Mouse (Mus musculus) left cerebral cortex, adult 8-10 months (tissue): ENCODE measurements around the gene Atg13. TPM values are rescaled to one million over a fixed set of nuclear protein-coding genes. Genes with fewer than 3 reads are reported as not detected.
"Not testable (repeated sequence)": the region's sequence is repeated elsewhere in the genome, so short reads cannot be mapped to it uniquely, and the experiment has no call there.

Experiments
- DNase-seq, 2 experiments: peaks; one replicate each; pipeline ENCODE4 v3.0.0; 2022; ENCODE audit warnings: low spot score in 2 of 2
- total RNA-seq, 4 experiments: library from RNA; stranded (reverse); gene quantifications; 2 replicates each; pipeline ENCODE4 v1.2.4; 2022

The Atg13 gene
- 10 to 100 TPM; 76.1 to 90.9 (median 83.8) TPM for total RNA-seq

GRCm38 (mm10) chr2:91710272-91711234 lies at the start of gene Atg13, which contains the start of gene Harbi1:
TSS of gene Atg13 (minus strand) at chr2:91710576.
TSS of gene Harbi1 (plus strand) at chr2:91710852.
- DNase-seq: peak; percentile 76 to 89

GRCm38 (mm10) chr2:91749811-91750261 lies 39.5 kb upstream of the Atg13 start:
- no peak for DNase-seq

- no peak for DNase-seq
Measured at GRCm38 (mm10) chr2:91744686-91745085, 34.3 kb upstream of the Atg13 start.

GRCm38 (mm10) chr2:91739586-91739985 lies 29.2 kb upstream of the Atg13 start:
- DNase-seq: no peak

GRCm38 (mm10) chr2:91735221-91735620 lies 24.8 kb upstream of the Atg13 start:
- no peak for DNase-seq

- DNase-seq: peak; percentile 74 to 82
Measured at GRCm38 (mm10) chr2:91729971-91730821, 19.8 kb upstream of the Atg13 start, which contains the start of gene Ambra1. TSS of gene Ambra1 (plus strand) at chr2:91730134.

- no peak for DNase-seq
Measured at GRCm38 (mm10) chr2:91729571-91729970, 19.2 kb upstream of the Atg13 start.

GRCm38 (mm10) chr2:91727011-91727410 lies 16.6 kb upstream of the Atg13 start:
- DNase-seq: no peak

- DNase-seq: not testable (repeated sequence)
Measured at GRCm38 (mm10) chr2:91725476-91725875, 15.1 kb upstream of the Atg13 start.

- no peak for DNase-seq
Measured at GRCm38 (mm10) chr2:91724716-91725115, 14.3 kb upstream of the Atg13 start.

- no peak for DNase-seq
Measured at GRCm38 (mm10) chr2:91723951-91724350, 13.6 kb upstream of the Atg13 start.

- no peak for DNase-seq
Measured at GRCm38 (mm10) chr2:91723382-91723781, 13.0 kb upstream of the Atg13 start.

GRCm38 (mm10) chr2:91718276-91718675 lies 7.9 kb upstream of the Atg13 start:
- DNase-seq: no peak

GRCm38 (mm10) chr2:91714921-91715320 lies 4.5 kb upstream of the Atg13 start:
- no peak for DNase-seq

- no peak for DNase-seq
Measured at GRCm38 (mm10) chr2:91711256-91711925, 1.0 kb upstream of the Atg13 start.

- DNase-seq: no peak
Measured at GRCm38 (mm10) chr2:91708361-91708760, 2.0 kb downstream of the Atg13 start.

GRCm38 (mm10) chr2:91706456-91706855 lies 3.9 kb downstream of the Atg13 start:
- no peak for DNase-seq

GRCm38 (mm10) chr2:91705736-91706135 lies 4.6 kb downstream of the Atg13 start:
- no peak for DNase-seq

GRCm38 (mm10) chr2:91701366-91701765 lies 9.0 kb downstream of the Atg13 start:
- no peak for DNase-seq

- no peak for DNase-seq
Measured at GRCm38 (mm10) chr2:91699225-91699624, 11.2 kb downstream of the Atg13 start.

- no peak for DNase-seq
Measured at GRCm38 (mm10) chr2:91696225-91696590, 14.2 kb downstream of the Atg13 start.
